Mouse (Mus musculus) cortical plate, adult 2 months (tissue): ENCODE data around the gene Ubap2. TPM values are rescaled to one million over a fixed set of nuclear protein-coding genes. Genes with fewer than 3 reads are reported as not detected.
A peak's percentile ranks its signal among the peaks of the same experiment; 100 is the strongest.

ENCODE experiments used
- H3K27ac ChIP-seq: fragments of 200-500 bp; 2 replicates; pipeline ENCODE4 v1.5.1; 2012; ENCODE audit warnings: low read length, control low read depth, inconsistent platforms; ENCODE audit not compliant: insufficient read depth
- H3K4me1 ChIP-seq: fragments of 200-500 bp; 2 replicates; pipeline ENCODE4 v1.6.1; 2011; ENCODE audit warnings: low read length; ENCODE audit not compliant: control insufficient read depth, insufficient read depth
- H3K4me3 ChIP-seq: fragments of 200-500 bp; 2 replicates; pipeline ENCODE4 v1.5.1; 2011; ENCODE audit warnings: mild to moderate bottlenecking, low read length, control low read depth; ENCODE audit not compliant: insufficient read depth
- CTCF ChIP-seq: fragments of 200-500 bp; IDR thresholded peaks from 2 replicates; pipeline ENCODE4 v1.5.1; 2011; ENCODE audit warnings: mild to moderate bottlenecking, control low read depth, low read length; ENCODE audit not compliant: insufficient read depth; ENCODE audit errors: extremely low read depth
- POLR2A ChIP-seq: fragments of 200-500 bp; IDR thresholded peaks from 2 replicates; pipeline ENCODE4 v1.6.1; 2011; ENCODE audit warnings: mild to moderate bottlenecking, low read length, control low read depth; ENCODE audit not compliant: insufficient read depth; ENCODE audit errors: extremely low read depth
- polyA plus RNA-seq: library from polyadenylated mRNA; depleted of rRNA; stranded (reverse); fragments of >200 nt; gene quantifications from 2 replicates; pipeline ENCODE4 v1.2.3, GENCODE M21; 2012

The Ubap2 gene
- polyA plus RNA-seq, 1 experiment, result 26.2 TPM

GRCm38 (mm10) chr4:41303671-41304070 is 28.7 kb upstream of the Ubap2 start:
- Histone ChIP-seq H3K4me3 (no peak overlapping the region), H3K4me1 (no peaks in the 10 kb centered on the region; the same call in 1 of the 2 replicates), H3K27ac (no peak overlapping the region)
- TF ChIP-seq POLR2A, result no peak
- TF ChIP-seq CTCF, result no peak

GRCm38 (mm10) chr4:41298976-41299375 is 24.0 kb upstream of the Ubap2 start:
- H3K4me3 ChIP-seq, result no peak overlapping the region
- H3K4me1 ChIP-seq, result no peaks in the 10 kb centered on the region
- no peak overlapping the region for H3K27ac ChIP-seq
- TF ChIP-seq CTCF, result no peak
- no peak for TF ChIP-seq POLR2A

- no peaks in the 10 kb centered on the region for H3K4me1 ChIP-seq
- H3K4me3 ChIP-seq, result no peak overlapping the region
- TF ChIP-seq POLR2A (no peak), CTCF (no peak)
- H3K27ac ChIP-seq, result no peak overlapping the region
Observed at GRCm38 (mm10) chr4:41295960-41296359, 21.0 kb upstream of the Ubap2 start.

- H3K4me3 ChIP-seq, result no peak overlapping the region
- no peaks in the 10 kb centered on the region for H3K4me1 ChIP-seq
- H3K27ac ChIP-seq, result no peak overlapping the region
- TF ChIP-seq CTCF (no peak), POLR2A (no peak)
Observed at GRCm38 (mm10) chr4:41295507-41295906, 20.6 kb upstream of the Ubap2 start.

GRCm38 (mm10) chr4:41293907-41294306 is 19.0 kb upstream of the Ubap2 start:
- H3K4me3 ChIP-seq, result no peak overlapping the region
- TF ChIP-seq CTCF, result no peak
- TF ChIP-seq POLR2A, result no peak
- no peak overlapping the region for H3K27ac ChIP-seq
- H3K4me1 ChIP-seq, result no peaks in the 10 kb centered on the region

- H3K4me1 ChIP-seq, result peaks cover 1% of the 10 kb centered on the region; the same call in 1 of the 2 replicates
- no peak overlapping the region for H3K4me3 ChIP-seq
- no peak overlapping the region for H3K27ac ChIP-seq
- TF ChIP-seq POLR2A (no peak), CTCF (no peak)
Observed at GRCm38 (mm10) chr4:41289802-41290201, 14.9 kb upstream of the Ubap2 start.

- Histone ChIP-seq H3K27ac (no peak overlapping the region), H3K4me1 (peaks cover 1% of the 10 kb centered on the region; the same call in 1 of the 2 replicates), H3K4me3 (no peak overlapping the region)
- peak; percentile 66 for TF ChIP-seq CTCF
- no peak for TF ChIP-seq POLR2A
Observed at GRCm38 (mm10) chr4:41286420-41286819, 11.5 kb upstream of the Ubap2 start.

- Histone ChIP-seq H3K4me3 (no peak overlapping the region), H3K27ac (no peak overlapping the region), H3K4me1 (peaks cover 1% of the 10 kb centered on the region; the same call in 1 of the 2 replicates)
- no peak for TF ChIP-seq CTCF
Observed at GRCm38 (mm10) chr4:41284087-41284486, 9.1 kb upstream of the Ubap2 start.

- Histone ChIP-seq H3K27ac (no peak overlapping the region), H3K4me3 (peak overlapping the region; percentile 64; the same call in 1 of the 2 replicates), H3K4me1 (no peaks in the 10 kb centered on the region; the same call in 1 of the 2 replicates)
- TF ChIP-seq POLR2A, result no peak
- no peak for TF ChIP-seq CTCF
Observed at GRCm38 (mm10) chr4:41275927-41276326, 983 bp upstream of the Ubap2 start.

- no peak for TF ChIP-seq CTCF
- no peak for TF ChIP-seq POLR2A
- no peaks in the 10 kb centered on the region; the same call in 1 of the 2 replicates for H3K4me1 ChIP-seq
- peak overlapping the region; percentile 64 for H3K4me3 ChIP-seq
- H3K27ac ChIP-seq, result no peak overlapping the region
Observed at GRCm38 (mm10) chr4:41274377-41274979, 466 bp downstream of the Ubap2 start.

GRCm38 (mm10) chr4:41268133-41268532 is 6.8 kb downstream of the Ubap2 start:
- Histone ChIP-seq H3K4me1 (no peaks in the 10 kb centered on the region), H3K27ac (no peak overlapping the region), H3K4me3 (no peak overlapping the region)
- TF ChIP-seq POLR2A, result no peak
- TF ChIP-seq CTCF, result no peak
